Mouse (Mus musculus) colon, adult 2 months (tissue): Measurements from ENCODE around the gene Olfr944. TPM values are rescaled to one million over a fixed set of nuclear protein-coding genes. Genes with fewer than 3 reads are reported as not detected.

Experiments used
- polyA plus RNA-seq: library from polyadenylated mRNA; depleted of rRNA; stranded (reverse); fragments of >200 nt; gene quantifications from 2 replicates; pipeline ENCODE4 v1.2.3, GENCODE M21; 2012; rRNA removed

Gene Olfr944
- polyA plus RNA-seq = not detected in 2 replicates

GRCm38 (mm10) chr9:39201620-39202019 lies at the start of gene Olfr944:
Olfr944 (plus strand) TSS chr9:39201920.

GRCm38 (mm10) chr9:39166004-39166403 lies 35.7 kb upstream of the Olfr944 start, which contains the start of gene Olfr943:
Olfr943 (plus strand) TSS chr9:39166304.

GRCm38 (mm10) chr9:39249894-39250293 lies 48.2 kb downstream of the Olfr944 start, which contains the start of gene Olfr1537:
Olfr1537 (minus strand) TSS chr9:39249994.

Other genes starting within 250 kb of the Olfr944 start
- gene Olfr933, start 229.6 kb upstream of the Olfr944 start, polyA plus RNA-seq = not detected in 2 replicates
- not detected in 2 replicates for gene Olfr934, start 213.6 kb upstream of the Olfr944 start, polyA plus RNA-seq
- not detected in 2 replicates for gene Olfr935, start 202.2 kb upstream of the Olfr944 start, polyA plus RNA-seq
- not detected in 2 replicates for gene Olfr146, start 178.5 kb upstream of the Olfr944 start, polyA plus RNA-seq
- gene Olfr937, start 137.0 kb upstream of the Olfr944 start, polyA plus RNA-seq = not detected in 2 replicates
- gene Olfr938, start 123.0 kb upstream of the Olfr944 start, polyA plus RNA-seq = not detected in 2 replicates
- not detected in 2 replicates for gene Olfr27, start 73.8 kb upstream of the Olfr944 start, polyA plus RNA-seq
- gene Olfr943, start 35.6 kb upstream of the Olfr944 start, polyA plus RNA-seq = not detected in 2 replicates
- not detected in 2 replicates for gene Olfr1537, start 48.1 kb downstream of the Olfr944 start, polyA plus RNA-seq
- not detected in 2 replicates for gene Olfr945, start 74.9 kb downstream of the Olfr944 start, polyA plus RNA-seq
- not detected in 2 replicates for gene Olfr948, start 124.1 kb downstream of the Olfr944 start, polyA plus RNA-seq
- not detected in 2 replicates for gene Olfr951, start 185.5 kb downstream of the Olfr944 start, polyA plus RNA-seq
- not detected in 2 replicates for gene Olfr952, start 225.2 kb downstream of the Olfr944 start, polyA plus RNA-seq